Mouse (Mus musculus) megakaryocyte-erythroid progenitor cell, adult 5 weeks (primary cell): ENCODE data around the gene Ces1d. TPM values are rescaled to one million over a fixed set of nuclear protein-coding genes. Genes with fewer than 3 reads are reported as not detected.

ENCODE experiments used
- polyA plus RNA-seq: library from polyadenylated mRNA; stranded (reverse); fragments of >175 nt; gene quantifications from 2 replicates; pipeline ENCODE4 v1.2.3, GENCODE M21; 2012

The Ces1d gene
- polyA plus RNA-seq, result 0.08 TPM in 1 of 2 replicates, not detected in the other

GRCm38 (mm10) chr8:93197685-93198525 is at the start of gene Ces1d:
Gene Ces1d (minus strand): TSS chr8:93197838.

GRCm38 (mm10) chr8:93229446-93229845 is 31.8 kb upstream of the Ces1d start, which contains the start of gene Ces1e:
Gene Ces1e (minus strand): TSS chr8:93229619.

GRCm38 (mm10) chr8:93131233-93131980 is 66.2 kb downstream of the Ces1d start, which contains the start of gene Ces1c:
Gene Ces1c (minus strand): TSS chr8:93131283.

Other genes starting within 250 kb of the Ces1d start
- gene Slc6a2, start 237.8 kb downstream of the Ces1d start, polyA plus RNA-seq, result not detected in 2 replicates
- not detected in 2 replicates for gene Ces1a, start 149.6 kb downstream of the Ces1d start, polyA plus RNA-seq
- gene Ces1b, start 117.8 kb downstream of the Ces1d start, polyA plus RNA-seq, result not detected in 2 replicates
- not detected in 2 replicates for gene Ces1c, start 66.6 kb downstream of the Ces1d start, polyA plus RNA-seq
- gene Ces1e, start 31.8 kb upstream of the Ces1d start, polyA plus RNA-seq, result not detected in 2 replicates
- gene Ces1f, start 81.9 kb upstream of the Ces1d start, polyA plus RNA-seq, result not detected in 2 replicates
- not detected in 2 replicates for gene Ces1g, start 139.5 kb upstream of the Ces1d start, polyA plus RNA-seq
- not detected in 2 replicates for gene Ces1h, start 181.9 kb upstream of the Ces1d start, polyA plus RNA-seq